Mouse (Mus musculus): ENCODE measurements around the gene Dbx2. TPM values are rescaled to one million over a fixed set of nuclear protein-coding genes. Genes with fewer than 3 reads are reported as not detected.

The Dbx2 gene
- polyA plus RNA-seq, 1 experiment from 2014 or later, result not detected

DNA sequence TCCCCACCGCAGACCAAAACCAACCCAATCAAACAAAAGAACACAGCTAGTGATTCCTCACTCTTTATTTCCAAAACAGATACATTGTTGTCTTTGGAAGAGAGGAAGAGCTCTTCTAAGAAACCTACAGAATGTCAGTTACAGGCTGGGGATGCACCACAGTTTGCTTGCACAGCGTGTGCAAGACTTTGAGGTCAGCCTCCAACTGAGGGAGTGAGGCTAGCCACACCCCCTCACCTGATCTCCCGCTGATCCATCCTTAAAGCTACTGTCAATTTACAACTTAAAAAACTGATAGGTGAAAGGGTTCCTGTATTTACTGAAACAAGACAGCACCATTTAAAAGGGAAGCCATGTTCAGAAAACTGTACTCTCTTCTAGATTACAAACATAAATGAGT lies 3.9 kb downstream of the Dbx2 start:
- no peak overlapping the region for H3K9ac ChIP-seq (replicated peaks; ENCODE audit: low read depth, low read length)
- no peak overlapping the region for H3K4me3 ChIP-seq (ENCODE audit: low read depth, low read length)
- peaks cover 48% of the 10 kb centered on the region for H3K27me3 ChIP-seq (ENCODE audit: control insufficient read depth, insufficient read depth, low read length)
- WGBS, result 7% methylated on average over 3 of the region's 3 CpGs
- no peak for ATAC-seq (ENCODE audit: insufficient number of reproducible peaks, insufficient read depth, low FRiP score, low read depth)
- H3K4me1 ChIP-seq (ENCODE audit: control insufficient read depth, insufficient read depth, low read length), result peaks cover 6% of the 10 kb centered on the region; the same call in 1 of the 2 replicates
- H3K27ac ChIP-seq (ENCODE audit: low read length), result no peak overlapping the region
- no peaks in the 10 kb centered on the region for H3K9me3 ChIP-seq (ENCODE audit: control insufficient read depth, low read depth, low read length)
- H3K4me2 ChIP-seq (replicated peaks; ENCODE audit: low read depth, low read length), result no peak overlapping the region
- H3K36me3 ChIP-seq (ENCODE audit: control insufficient read depth, insufficient read depth, low read length), result no peaks in the 10 kb centered on the region

DNA sequence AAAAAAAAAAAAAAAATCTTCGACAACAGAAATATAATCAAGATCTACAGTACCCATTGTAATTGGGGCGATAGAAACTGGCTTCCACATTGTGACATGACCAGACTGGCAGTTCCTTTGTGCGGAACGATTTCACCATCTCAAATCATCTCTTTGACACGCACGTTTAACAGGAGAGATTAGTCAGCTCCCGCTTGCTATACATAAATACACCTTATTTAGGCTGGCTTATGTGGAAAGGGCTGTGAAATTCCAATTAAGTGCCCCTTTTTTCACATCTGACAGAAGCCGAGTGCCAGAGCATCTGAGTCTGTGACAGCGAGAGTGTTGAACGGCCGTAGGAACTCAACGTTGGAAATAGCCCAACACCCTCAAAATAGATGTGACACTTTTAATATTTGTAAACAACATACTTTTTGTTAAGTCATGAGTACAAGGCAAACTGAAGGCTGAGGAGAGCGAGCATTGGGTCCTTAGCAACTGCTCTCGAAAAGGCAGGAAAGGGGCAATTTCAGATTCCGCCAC lies 12.2 kb downstream of the Dbx2 start:
- H3K4me1 ChIP-seq (ENCODE audit: control insufficient read depth, insufficient read depth, low read length), result no peaks in the 10 kb centered on the region
- H3K36me3 ChIP-seq (ENCODE audit: control insufficient read depth, insufficient read depth, low read length), result no peaks in the 10 kb centered on the region
- no peak overlapping the region for H3K4me3 ChIP-seq (ENCODE audit: low read depth, low read length)
- H3K4me2 ChIP-seq (replicated peaks; ENCODE audit: low read depth, low read length), result no peak overlapping the region
- no peak overlapping the region for H3K9ac ChIP-seq (replicated peaks; ENCODE audit: low read depth, low read length)
- no peaks in the 10 kb centered on the region for H3K27me3 ChIP-seq (ENCODE audit: control insufficient read depth, insufficient read depth, low read length)
- no peaks in the 10 kb centered on the region for H3K9me3 ChIP-seq (ENCODE audit: control insufficient read depth, low read depth, low read length)
- H3K27ac ChIP-seq (ENCODE audit: low read length), result no peak overlapping the region
- WGBS, result 79% methylated on average over 15 of the region's 15 CpGs
- no peak for ATAC-seq (ENCODE audit: insufficient number of reproducible peaks, insufficient read depth, low FRiP score, low read depth)

DNA sequence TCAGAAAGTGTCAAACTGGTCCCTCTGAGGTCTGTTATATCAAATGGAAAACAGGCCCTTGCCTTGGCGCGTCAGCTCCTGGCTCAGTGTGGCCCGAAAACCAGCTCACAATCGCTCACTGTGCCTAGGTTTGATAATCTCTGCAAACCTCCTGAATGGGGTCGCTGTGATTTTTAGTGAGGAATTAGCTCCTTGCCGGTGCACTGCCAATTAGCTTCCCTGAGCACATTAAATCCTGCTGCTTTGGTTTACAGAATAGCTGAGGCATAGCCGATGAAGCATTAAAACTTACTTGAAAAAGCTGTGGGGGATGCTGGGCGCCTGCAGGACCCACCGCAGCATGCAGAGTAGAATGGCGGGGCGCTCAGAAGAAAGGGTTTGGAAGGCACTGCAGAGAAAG lies 15.4 kb downstream of the Dbx2 start:
- H3K36me3 ChIP-seq (ENCODE audit: control insufficient read depth, insufficient read depth, low read length), result no peaks in the 10 kb centered on the region
- H3K4me3 ChIP-seq (ENCODE audit: low read depth, low read length), result no peak overlapping the region
- no peak overlapping the region for H3K9ac ChIP-seq (replicated peaks; ENCODE audit: low read depth, low read length)
- no peak for ATAC-seq (ENCODE audit: insufficient number of reproducible peaks, insufficient read depth, low FRiP score, low read depth)
- H3K4me2 ChIP-seq (replicated peaks; ENCODE audit: low read depth, low read length), result no peak overlapping the region
- H3K27me3 ChIP-seq (ENCODE audit: control insufficient read depth, insufficient read depth, low read length), result no peaks in the 10 kb centered on the region
- H3K27ac ChIP-seq (ENCODE audit: low read length), result no peak overlapping the region
- no peaks in the 10 kb centered on the region for H3K9me3 ChIP-seq (ENCODE audit: control insufficient read depth, low read depth, low read length)
- 29% methylated on average over 11 of the region's 11 CpGs for WGBS
- H3K4me1 ChIP-seq (ENCODE audit: control insufficient read depth, insufficient read depth, low read length), result no peaks in the 10 kb centered on the region

DNA sequence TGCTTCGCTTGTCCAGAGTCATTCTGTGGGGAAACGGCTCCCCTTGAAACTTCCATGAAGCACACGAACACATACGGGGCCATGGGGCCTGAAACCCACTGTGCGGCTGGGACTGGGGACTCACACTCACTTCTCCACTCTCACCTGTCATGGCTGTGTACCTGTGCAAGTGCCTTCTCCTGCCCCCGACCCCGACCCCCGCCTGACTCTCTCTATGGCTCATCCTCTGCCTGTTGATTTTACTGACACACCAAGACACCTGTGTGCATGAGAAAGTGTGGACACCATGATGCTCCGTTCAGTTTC lies 16.0 kb downstream of the Dbx2 start:
- no peaks in the 10 kb centered on the region for H3K9me3 ChIP-seq (ENCODE audit: control insufficient read depth, low read depth, low read length)
- WGBS, result 68% methylated on average over 9 of the region's 9 CpGs
- no peak overlapping the region for H3K9ac ChIP-seq (replicated peaks; ENCODE audit: low read depth, low read length)
- no peak overlapping the region for H3K27ac ChIP-seq (ENCODE audit: low read length)
- no peaks in the 10 kb centered on the region for H3K4me1 ChIP-seq (ENCODE audit: control insufficient read depth, insufficient read depth, low read length)
- no peaks in the 10 kb centered on the region for H3K36me3 ChIP-seq (ENCODE audit: control insufficient read depth, insufficient read depth, low read length)
- no peaks in the 10 kb centered on the region for H3K27me3 ChIP-seq (ENCODE audit: control insufficient read depth, insufficient read depth, low read length)
- no peak overlapping the region for H3K4me3 ChIP-seq (ENCODE audit: low read depth, low read length)
- no peak for ATAC-seq (ENCODE audit: insufficient number of reproducible peaks, insufficient read depth, low FRiP score, low read depth)
- H3K4me2 ChIP-seq (replicated peaks; ENCODE audit: low read depth, low read length), result no peak overlapping the region

DNA sequence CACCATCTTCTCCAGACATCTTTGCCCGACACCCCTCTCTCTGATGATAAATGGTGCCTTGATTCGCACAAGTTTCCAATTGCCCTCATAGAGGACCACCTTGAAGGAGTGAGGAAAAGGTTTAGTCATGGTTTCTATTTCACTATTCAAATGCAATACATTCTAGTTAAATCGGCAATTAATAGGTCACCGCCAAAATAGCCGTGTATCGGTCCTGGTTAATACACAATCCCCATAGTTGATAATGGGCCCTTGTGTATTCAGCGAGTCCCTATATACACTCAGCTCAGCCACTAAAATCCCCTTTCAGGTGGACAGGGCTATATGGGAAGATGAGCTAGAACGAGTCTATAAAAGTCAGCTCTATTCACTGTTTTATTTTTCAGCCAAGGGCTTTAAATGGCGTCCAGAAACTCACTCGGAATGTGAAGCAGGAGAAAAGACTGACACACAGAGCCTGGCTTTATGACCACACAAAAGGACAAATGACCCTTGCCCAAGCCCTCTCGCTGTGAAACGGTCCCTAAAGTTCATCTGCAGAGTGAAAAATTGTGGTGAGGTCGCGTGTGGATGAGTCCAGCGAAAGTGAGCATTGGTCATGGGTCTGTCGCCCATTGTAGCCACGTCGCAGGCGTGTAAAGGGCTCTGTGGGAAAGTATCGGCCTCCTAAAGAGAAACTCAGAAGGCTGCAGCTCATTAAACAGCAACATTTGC lies 16.5 kb downstream of the Dbx2 start:
- Histone ChIP-seq H3K27me3 (ENCODE audit: control insufficient read depth, insufficient read depth, low read length) (no peaks in the 10 kb centered on the region), H3K36me3 (ENCODE audit: control insufficient read depth, insufficient read depth, low read length) (no peaks in the 10 kb centered on the region), H3K4me1 (ENCODE audit: control insufficient read depth, insufficient read depth, low read length) (no peaks in the 10 kb centered on the region), H3K9ac (replicated peaks; ENCODE audit: low read depth, low read length) (no peak overlapping the region), H3K4me3 (ENCODE audit: low read depth, low read length) (no peak overlapping the region), H3K27ac (ENCODE audit: low read length) (no peak overlapping the region), H3K9me3 (ENCODE audit: control insufficient read depth, low read depth, low read length) (no peaks in the 10 kb centered on the region), H3K4me2 (replicated peaks; ENCODE audit: low read depth, low read length) (no peak overlapping the region)
- no peak for ATAC-seq (ENCODE audit: insufficient number of reproducible peaks, insufficient read depth, low FRiP score, low read depth)
- WGBS, result 73% methylated on average over 20 of the region's 20 CpGs

DNA sequence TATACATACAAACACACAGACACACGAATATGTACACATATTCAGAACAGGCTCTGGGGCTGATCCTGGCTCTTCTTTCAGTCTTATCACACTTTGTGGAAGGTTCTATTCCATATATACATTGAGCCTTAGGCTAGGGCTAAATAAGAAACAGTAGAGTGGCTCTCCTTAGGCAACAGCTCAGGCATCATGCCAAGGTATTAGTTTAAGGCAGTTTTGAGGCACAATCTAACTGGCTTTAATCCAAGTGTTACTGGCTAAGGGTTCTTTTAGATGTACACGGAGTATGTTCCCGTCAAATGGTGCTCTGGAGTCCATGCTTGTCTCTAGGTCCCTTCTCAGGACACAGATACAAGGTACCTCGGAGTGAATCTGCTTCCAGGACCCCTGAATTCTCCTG lies 31.4 kb downstream of the Dbx2 start:
- no peak overlapping the region for H3K9ac ChIP-seq (replicated peaks; ENCODE audit: low read depth, low read length)
- H3K4me2 ChIP-seq (replicated peaks; ENCODE audit: low read depth, low read length), result no peak overlapping the region
- 81% methylated on average over 4 of the region's 4 CpGs for WGBS
- H3K9me3 ChIP-seq (ENCODE audit: control insufficient read depth, low read depth, low read length), result no peaks in the 10 kb centered on the region
- ATAC-seq (ENCODE audit: insufficient number of reproducible peaks, insufficient read depth, low FRiP score, low read depth), result no peak
- H3K36me3 ChIP-seq (ENCODE audit: control insufficient read depth, insufficient read depth, low read length), result no peaks in the 10 kb centered on the region
- no peak overlapping the region for H3K4me3 ChIP-seq (ENCODE audit: low read depth, low read length)
- no peaks in the 10 kb centered on the region for H3K27me3 ChIP-seq (ENCODE audit: control insufficient read depth, insufficient read depth, low read length)
- no peaks in the 10 kb centered on the region for H3K4me1 ChIP-seq (ENCODE audit: control insufficient read depth, insufficient read depth, low read length)
- H3K27ac ChIP-seq (ENCODE audit: low read length), result no peak overlapping the region

DNA sequence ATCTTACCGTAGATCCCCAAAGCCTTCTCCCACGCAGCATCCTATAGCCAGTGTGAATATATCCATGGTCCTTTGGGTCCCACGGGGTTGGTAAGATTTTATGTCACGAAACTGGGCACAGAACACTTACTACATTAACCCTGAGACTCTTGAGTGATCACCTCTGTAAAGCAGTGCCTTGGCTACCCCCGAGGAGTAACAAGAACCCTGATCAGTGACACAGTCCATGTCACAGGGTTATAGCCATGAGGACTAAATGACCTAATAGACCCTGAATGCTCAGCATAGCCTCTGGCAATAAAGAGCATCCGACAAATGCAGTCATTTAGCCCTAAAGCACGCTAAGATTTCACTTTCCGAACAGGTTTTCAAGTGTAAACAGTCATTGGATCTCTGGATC lies 33.0 kb downstream of the Dbx2 start:
- H3K4me3 ChIP-seq (ENCODE audit: low read depth, low read length), result no peak overlapping the region
- no peaks in the 10 kb centered on the region for H3K9me3 ChIP-seq (ENCODE audit: control insufficient read depth, low read depth, low read length)
- no peak for ATAC-seq (ENCODE audit: insufficient number of reproducible peaks, insufficient read depth, low FRiP score, low read depth)
- no peak overlapping the region for H3K4me2 ChIP-seq (replicated peaks; ENCODE audit: low read depth, low read length)
- H3K9ac ChIP-seq (replicated peaks; ENCODE audit: low read depth, low read length), result no peak overlapping the region
- H3K27me3 ChIP-seq (ENCODE audit: control insufficient read depth, insufficient read depth, low read length), result no peaks in the 10 kb centered on the region
- H3K36me3 ChIP-seq (ENCODE audit: control insufficient read depth, insufficient read depth, low read length), result no peaks in the 10 kb centered on the region
- H3K4me1 ChIP-seq (ENCODE audit: control insufficient read depth, insufficient read depth, low read length), result no peaks in the 10 kb centered on the region
- H3K27ac ChIP-seq (ENCODE audit: low read length), result no peak overlapping the region
- 71% methylated on average over 8 of the region's 8 CpGs for WGBS

DNA sequence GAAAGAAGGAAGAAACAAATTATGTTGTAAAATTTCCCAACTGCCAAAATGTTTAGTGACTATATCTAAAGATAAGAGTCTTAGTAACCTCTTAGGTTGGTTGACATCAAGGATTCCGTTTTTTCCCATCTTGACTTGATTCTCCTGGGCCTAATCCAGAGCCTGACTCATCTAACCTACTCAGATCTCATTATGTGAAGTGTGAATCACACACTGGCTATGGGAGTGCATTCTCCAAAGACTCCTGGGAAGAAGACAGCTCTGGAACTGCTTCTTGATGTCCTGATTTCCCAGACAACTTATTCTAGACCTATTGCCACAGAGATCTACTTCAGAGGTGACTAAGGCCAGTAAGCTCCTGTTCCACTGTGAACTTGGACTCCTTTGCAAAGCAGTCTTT lies 43.2 kb downstream of the Dbx2 start:
- Histone ChIP-seq H3K9ac (replicated peaks; ENCODE audit: low read depth, low read length) (no peak overlapping the region), H3K4me1 (ENCODE audit: control insufficient read depth, insufficient read depth, low read length) (no peaks in the 10 kb centered on the region), H3K27ac (ENCODE audit: low read length) (no peak overlapping the region), H3K27me3 (ENCODE audit: control insufficient read depth, insufficient read depth, low read length) (no peaks in the 10 kb centered on the region), H3K4me3 (ENCODE audit: low read depth, low read length) (no peak overlapping the region), H3K4me2 (replicated peaks; ENCODE audit: low read depth, low read length) (no peak overlapping the region), H3K36me3 (ENCODE audit: control insufficient read depth, insufficient read depth, low read length) (no peaks in the 10 kb centered on the region), H3K9me3 (ENCODE audit: control insufficient read depth, low read depth, low read length) (no peaks in the 10 kb centered on the region)
- whole genome bisulfite sequencing, result 80% methylated on average over 1 of the region's 1 CpGs
- no peak for ATAC-seq (ENCODE audit: insufficient number of reproducible peaks, insufficient read depth, low FRiP score, low read depth)

GRCm38 (mm10) chr15:95601179-95601578 lies 54.6 kb downstream of the Dbx2 start:
- H3K4me2 ChIP-seq (replicated peaks; ENCODE audit: low read depth, low read length), result no peak overlapping the region
- no peaks in the 10 kb centered on the region for H3K27me3 ChIP-seq (ENCODE audit: control insufficient read depth, insufficient read depth, low read length)
- H3K4me1 ChIP-seq (ENCODE audit: control insufficient read depth, insufficient read depth, low read length), result no peaks in the 10 kb centered on the region
- no peak overlapping the region for H3K4me3 ChIP-seq (ENCODE audit: low read depth, low read length)
- H3K9ac ChIP-seq (replicated peaks; ENCODE audit: low read depth, low read length), result no peak overlapping the region
- no peaks in the 10 kb centered on the region for H3K9me3 ChIP-seq (ENCODE audit: control insufficient read depth, low read depth, low read length)
- ATAC-seq (ENCODE audit: insufficient number of reproducible peaks, insufficient read depth, low FRiP score, low read depth), result no peak
- no peak overlapping the region for H3K27ac ChIP-seq (ENCODE audit: low read length)
- no peaks in the 10 kb centered on the region for H3K36me3 ChIP-seq (ENCODE audit: control insufficient read depth, insufficient read depth, low read length)
- whole genome bisulfite sequencing, result 42% methylated on average over 6 of the region's 6 CpGs

Measured in stomach, embryonic 14.5 days (tissue).